Mouse (Mus musculus) intestine, embryonic 14.5 days (tissue): ENCODE data around the gene Gad2. TPM values are rescaled to one million over a fixed set of nuclear protein-coding genes. Genes with fewer than 3 reads are reported as not detected.

Experiments used
- ATAC-seq: fragments of 200-750 bp; cut with Nextera tagmentation; replicated peaks from 2 replicates; pipeline ENCODE4 v1.8.0; 2017; ENCODE audit warnings: low read depth, moderate number of reproducible peaks, moderate TSS enrichment, moderate library complexity; ENCODE audit not compliant: low FRiP score, low TSS enrichment
- DNase-seq: peaks from one replicate; pipeline ENCODE4 v3.0.0-alpha.2; 2018; ENCODE audit warnings: low spot score
- H3K27ac ChIP-seq: fragments of 300-500 bp; sonication (generic); 2 replicates; pipeline ENCODE4 v1.5.1; 2014; ENCODE audit warnings: low read depth, mild to moderate bottlenecking, control low read depth
- H3K27me3 ChIP-seq: fragments of 300-500 bp; sonication (generic); replicated peaks from 2 replicates; pipeline ENCODE4 v1.6.1; 2014; ENCODE audit warnings: low read length, control low read depth; ENCODE audit not compliant: control insufficient read depth, insufficient read depth
- H3K36me3 ChIP-seq: fragments of 300-500 bp; sonication (generic); 2 replicates; pipeline ENCODE4 v1.6.1; 2014; ENCODE audit warnings: low read length, control low read depth; ENCODE audit not compliant: control insufficient read depth, insufficient read depth
- H3K4me1 ChIP-seq: fragments of 300-500 bp; sonication (generic); replicated peaks from 2 replicates; pipeline ENCODE4 v1.6.1; 2014; ENCODE audit warnings: low read length, control low read depth, mixed read lengths; ENCODE audit not compliant: control insufficient read depth, insufficient read depth
- H3K4me2 ChIP-seq: fragments of 300-500 bp; sonication (generic); 2 replicates; pipeline ENCODE4 v1.6.1; 2014; ENCODE audit warnings: low read length
- H3K4me3 ChIP-seq: fragments of 300-500 bp; sonication (generic); 2 replicates; pipeline ENCODE4 v1.5.1; 2014; ENCODE audit warnings: low read depth, low read length, control low read depth, mixed read lengths
- H3K9ac ChIP-seq: fragments of 300-500 bp; sonication (generic); 2 replicates; pipeline ENCODE4 v1.6.1; 2014; ENCODE audit warnings: mild to moderate bottlenecking, low read length
- H3K9me3 ChIP-seq: fragments of 300-500 bp; sonication (generic); 2 replicates; pipeline ENCODE4 v1.6.1; 2016; ENCODE audit warnings: low read length, control low read depth; ENCODE audit not compliant: control insufficient read depth
- WGBS: fragments of 180-500 bp; shearing (Covaris S2); extraction: QIAGEN DNeasy Blood & Tissue Kit; methylation state at CpG from one replicate; pipeline ENCODE4 v1.1.7; 2014; 5-methylcytosine and 5-hydroxymethylcytosine counted together
- polyA plus RNA-seq: library from polyadenylated mRNA; unstranded; fragments of >200 nt; fragmentation: Nextera tagmentation; extraction: Ambion mirVana; gene quantifications from 2 replicates; pipeline ENCODE4 v1.2.1, GENCODE M21; 2014

Gene Gad2
- polyA plus RNA-seq, 1 experiment from 2014 or later: not detected

- H3K4me1 ChIP-seq: no peaks in the 10 kb centered on the region
- no peak overlapping the region for H3K4me3 ChIP-seq
- H3K4me2 ChIP-seq: no peak overlapping the region
- H3K9me3 ChIP-seq: no peaks in the 10 kb centered on the region
- H3K36me3 ChIP-seq: no peaks in the 10 kb centered on the region
- no peaks in the 10 kb centered on the region for H3K27me3 ChIP-seq
- no peak for ATAC-seq
- DNase-seq: no peak
- no peak overlapping the region for H3K9ac ChIP-seq
- 87% methylated on average over 4 of the region's 4 CpGs for WGBS
- H3K27ac ChIP-seq: no peak overlapping the region
These were observed 57.9 kb downstream of the Gad2 start for GRCm38 (mm10) chr2:22679944-22680343.

GRCm38 (mm10) chr2:22689969-22690368 is 68.0 kb downstream of the Gad2 start:
- no peak overlapping the region for H3K4me2 ChIP-seq
- no peak overlapping the region for H3K27ac ChIP-seq
- H3K9ac ChIP-seq: no peak overlapping the region
- H3K27me3 ChIP-seq: no peaks in the 10 kb centered on the region
- no peak for ATAC-seq
- 77% methylated on average over 7 of the region's 7 CpGs for WGBS
- H3K9me3 ChIP-seq: no peaks in the 10 kb centered on the region
- no peak for DNase-seq
- H3K4me3 ChIP-seq: no peak overlapping the region
- no peaks in the 10 kb centered on the region for H3K36me3 ChIP-seq
- no peaks in the 10 kb centered on the region for H3K4me1 ChIP-seq

- Histone ChIP-seq H3K36me3 (no peaks in the 10 kb centered on the region), H3K9ac (no peak overlapping the region), H3K4me3 (no peak overlapping the region), H3K9me3 (no peaks in the 10 kb centered on the region), H3K27me3 (no peaks in the 10 kb centered on the region), H3K4me1 (no peaks in the 10 kb centered on the region), H3K4me2 (no peak overlapping the region), H3K27ac (no peak overlapping the region)
- WGBS: 32% methylated on average over 4 of the region's 4 CpGs
- ATAC-seq: no peak
- DNase-seq: no peak
These were observed 83.0 kb downstream of the Gad2 start for GRCm38 (mm10) chr2:22704780-22705727.

GRCm38 (mm10) chr2:22706233-22706632 is 84.2 kb downstream of the Gad2 start:
- H3K4me1 ChIP-seq: no peaks in the 10 kb centered on the region
- DNase-seq (no peak), ATAC-seq (no peak)
- no peak overlapping the region for H3K9ac ChIP-seq
- H3K9me3 ChIP-seq: no peaks in the 10 kb centered on the region
- no peaks in the 10 kb centered on the region for H3K36me3 ChIP-seq
- H3K27me3 ChIP-seq: no peaks in the 10 kb centered on the region
- no peak overlapping the region for H3K4me2 ChIP-seq
- H3K4me3 ChIP-seq: no peak overlapping the region
- no peak overlapping the region for H3K27ac ChIP-seq
- 59% methylated on average over 3 of the region's 3 CpGs for WGBS

GRCm38 (mm10) chr2:22721522-22722470 is 99.8 kb downstream of the Gad2 start:
- no peak overlapping the region for H3K4me3 ChIP-seq
- no peaks in the 10 kb centered on the region for H3K36me3 ChIP-seq
- H3K9me3 ChIP-seq: no peaks in the 10 kb centered on the region
- ATAC-seq (peak; percentile 85), DNase-seq (peak; percentile 61)
- H3K4me1 ChIP-seq: no peaks in the 10 kb centered on the region
- H3K4me2 ChIP-seq: no peak overlapping the region
- H3K9ac ChIP-seq: no peak overlapping the region
- 24% methylated on average over 8 of the region's 8 CpGs for WGBS
- no peak overlapping the region for H3K27ac ChIP-seq
- no peaks in the 10 kb centered on the region for H3K27me3 ChIP-seq

- Histone ChIP-seq H3K9me3 (no peaks in the 10 kb centered on the region), H3K27me3 (no peaks in the 10 kb centered on the region), H3K27ac (no peak overlapping the region), H3K9ac (no peak overlapping the region), H3K4me1 (no peaks in the 10 kb centered on the region), H3K4me3 (no peak overlapping the region), H3K4me2 (no peak overlapping the region), H3K36me3 (no peaks in the 10 kb centered on the region)
- ATAC-seq (no peak), DNase-seq (no peak)
- WGBS: 64% methylated on average over 3 of the region's 3 CpGs
These were observed 102.0 kb downstream of the Gad2 start for GRCm38 (mm10) chr2:22723927-22724534.

GRCm38 (mm10) chr2:22727113-22727512 is 105.1 kb downstream of the Gad2 start:
- DNase-seq: no peak
- no peak overlapping the region for H3K4me3 ChIP-seq
- no peak overlapping the region for H3K9ac ChIP-seq
- H3K9me3 ChIP-seq: no peaks in the 10 kb centered on the region
- ATAC-seq: no peak
- WGBS: 84% methylated on average over 1 of the region's 1 CpGs
- H3K4me2 ChIP-seq: no peak overlapping the region
- no peak overlapping the region for H3K27ac ChIP-seq
- no peaks in the 10 kb centered on the region for H3K27me3 ChIP-seq
- no peaks in the 10 kb centered on the region for H3K4me1 ChIP-seq
- H3K36me3 ChIP-seq: no peaks in the 10 kb centered on the region

GRCm38 (mm10) chr2:22736134-22736533 is 114.1 kb downstream of the Gad2 start:
- no peaks in the 10 kb centered on the region for H3K27me3 ChIP-seq
- H3K4me3 ChIP-seq: no peak overlapping the region
- 82% methylated on average over 2 of the region's 2 CpGs for WGBS
- H3K4me2 ChIP-seq: no peak overlapping the region
- H3K9me3 ChIP-seq: no peaks in the 10 kb centered on the region
- DNase-seq: no peak
- no peaks in the 10 kb centered on the region for H3K36me3 ChIP-seq
- ATAC-seq: no peak
- H3K4me1 ChIP-seq: no peaks in the 10 kb centered on the region
- H3K9ac ChIP-seq: no peak overlapping the region
- H3K27ac ChIP-seq: no peak overlapping the region
